Mouse (Mus musculus) cortical plate, adult 2 months (tissue): Measurements from ENCODE around the gene Glod4. TPM values are rescaled to one million over a fixed set of nuclear protein-coding genes. Genes with fewer than 3 reads are reported as not detected.

ENCODE experiments used
- H3K27ac ChIP-seq: fragments of 200-500 bp; 2 replicates; pipeline ENCODE4 v1.5.1; 2012; ENCODE audit warnings: low read length, control low read depth, inconsistent platforms; ENCODE audit not compliant: insufficient read depth
- H3K4me1 ChIP-seq: fragments of 200-500 bp; 2 replicates; pipeline ENCODE4 v1.6.1; 2011; ENCODE audit warnings: low read length; ENCODE audit not compliant: control insufficient read depth, insufficient read depth
- H3K4me3 ChIP-seq: fragments of 200-500 bp; 2 replicates; pipeline ENCODE4 v1.5.1; 2011; ENCODE audit warnings: mild to moderate bottlenecking, low read length, control low read depth; ENCODE audit not compliant: insufficient read depth
- CTCF ChIP-seq: fragments of 200-500 bp; IDR thresholded peaks from 2 replicates; pipeline ENCODE4 v1.5.1; 2011; ENCODE audit warnings: mild to moderate bottlenecking, control low read depth, low read length; ENCODE audit not compliant: insufficient read depth; ENCODE audit errors: extremely low read depth
- POLR2A ChIP-seq: fragments of 200-500 bp; IDR thresholded peaks from 2 replicates; pipeline ENCODE4 v1.6.1; 2011; ENCODE audit warnings: mild to moderate bottlenecking, low read length, control low read depth; ENCODE audit not compliant: insufficient read depth; ENCODE audit errors: extremely low read depth
- polyA plus RNA-seq: library from polyadenylated mRNA; depleted of rRNA; stranded (reverse); fragments of >200 nt; gene quantifications from 2 replicates; pipeline ENCODE4 v1.2.3, GENCODE M21; 2012; rRNA removed

Glod4 gene
- 38.6 and 41.7 TPM in 2 replicates for polyA plus RNA-seq

GRCm38 (mm10) chr11:76242901-76243810 lies at the start of gene Glod4, which contains the start of gene Mrm3:
Glod4 (minus strand) TSS chr11:76243725.
Mrm3 (plus strand) TSS chr11:76243715.
- peak within 1 kb of the TSS; percentile 80 for H3K4me3 ChIP-seq
- peaks cover 3% of the 10 kb centered on the region; the same call in 1 of the 2 replicates for H3K4me1 ChIP-seq
- 0 out of 2 replicates have a peak within 1 kb of the TSS, but pooled peaks have one; percentile 58 for H3K27ac ChIP-seq
- TF ChIP-seq CTCF = no peak
- peak; percentile 91 for TF ChIP-seq POLR2A

GRCm38 (mm10) chr11:76292831-76293230 lies 49.3 kb upstream of the Glod4 start:
- H3K4me1 ChIP-seq = no peaks in the 10 kb centered on the region; the same call in 1 of the 2 replicates
- H3K27ac ChIP-seq = no peak overlapping the region
- no peak overlapping the region for H3K4me3 ChIP-seq
- TF ChIP-seq POLR2A = no peak
- TF ChIP-seq CTCF = no peak

GRCm38 (mm10) chr11:76292398-76292797 lies 48.9 kb upstream of the Glod4 start:
- peak overlapping the region; percentile 40; the same call in 1 of the 2 replicates for H3K27ac ChIP-seq
- no peak for TF ChIP-seq POLR2A
- no peak for TF ChIP-seq CTCF
- H3K4me1 ChIP-seq = no peaks in the 10 kb centered on the region; the same call in 1 of the 2 replicates
- H3K4me3 ChIP-seq = no peak overlapping the region

GRCm38 (mm10) chr11:76291960-76292359 lies 48.4 kb upstream of the Glod4 start:
- no peak overlapping the region for H3K4me3 ChIP-seq
- TF ChIP-seq POLR2A = no peak
- no peak for TF ChIP-seq CTCF
- peak overlapping the region; percentile 40; the same call in 1 of the 2 replicates for H3K27ac ChIP-seq
- no peaks in the 10 kb centered on the region; the same call in 1 of the 2 replicates for H3K4me1 ChIP-seq

- no peak overlapping the region for H3K4me3 ChIP-seq
- H3K4me1 ChIP-seq = no peaks in the 10 kb centered on the region; the same call in 1 of the 2 replicates
- H3K27ac ChIP-seq = no peak overlapping the region
- TF ChIP-seq CTCF = no peak
These were observed 46.8 kb upstream of the Glod4 start for GRCm38 (mm10) chr11:76290367-76290766.

- Histone ChIP-seq H3K27ac (no peak overlapping the region), H3K4me1 (no peaks in the 10 kb centered on the region; the same call in 1 of the 2 replicates)
These were observed 45.1 kb upstream of the Glod4 start for GRCm38 (mm10) chr11:76288645-76289044.

GRCm38 (mm10) chr11:76287301-76287700 lies 43.8 kb upstream of the Glod4 start:
- H3K4me3 ChIP-seq = no peak overlapping the region
- H3K4me1 ChIP-seq = no peaks in the 10 kb centered on the region; the same call in 1 of the 2 replicates
- no peak overlapping the region for H3K27ac ChIP-seq
- TF ChIP-seq CTCF = no peak

More at GRCm38 (mm10) chr11:76288645-76289044, 45.1 kb upstream of the Glod4 start:
- TF ChIP-seq POLR2A (no peak), CTCF (no peak)
- no peak overlapping the region for H3K4me3 ChIP-seq

- no peak overlapping the region for H3K4me3 ChIP-seq
- TF ChIP-seq CTCF = no peak
- no peak for TF ChIP-seq POLR2A
- no peaks in the 10 kb centered on the region; the same call in 1 of the 2 replicates for H3K4me1 ChIP-seq
- H3K27ac ChIP-seq = no peak overlapping the region
These were observed 43.1 kb upstream of the Glod4 start for GRCm38 (mm10) chr11:76286534-76287126.

GRCm38 (mm10) chr11:76285431-76286075 lies 42.0 kb upstream of the Glod4 start:
- TF ChIP-seq POLR2A = no peak
- TF ChIP-seq CTCF = no peak
- Histone ChIP-seq H3K4me3 (no peak overlapping the region), H3K27ac (no peak overlapping the region), H3K4me1 (no peaks in the 10 kb centered on the region; the same call in 1 of the 2 replicates)
